Mouse (Mus musculus): ENCODE measurements around the gene Dnajc17. TPM values are rescaled to one million over a fixed set of nuclear protein-coding genes. Genes with fewer than 3 reads are reported as not detected.

Dnajc17 gene
- polyA plus RNA-seq, 1 experiment: 23.7 TPM

- DNase-seq: peak; percentile 95 to 97
These were observed 51.7 kb downstream of the Dnajc17 start, which contains the start of gene Rmdn3 for GRCm38 (mm10) chr2:119156681-119157572. Rmdn3 (minus strand) TSS chr2:119157034.

DNA sequence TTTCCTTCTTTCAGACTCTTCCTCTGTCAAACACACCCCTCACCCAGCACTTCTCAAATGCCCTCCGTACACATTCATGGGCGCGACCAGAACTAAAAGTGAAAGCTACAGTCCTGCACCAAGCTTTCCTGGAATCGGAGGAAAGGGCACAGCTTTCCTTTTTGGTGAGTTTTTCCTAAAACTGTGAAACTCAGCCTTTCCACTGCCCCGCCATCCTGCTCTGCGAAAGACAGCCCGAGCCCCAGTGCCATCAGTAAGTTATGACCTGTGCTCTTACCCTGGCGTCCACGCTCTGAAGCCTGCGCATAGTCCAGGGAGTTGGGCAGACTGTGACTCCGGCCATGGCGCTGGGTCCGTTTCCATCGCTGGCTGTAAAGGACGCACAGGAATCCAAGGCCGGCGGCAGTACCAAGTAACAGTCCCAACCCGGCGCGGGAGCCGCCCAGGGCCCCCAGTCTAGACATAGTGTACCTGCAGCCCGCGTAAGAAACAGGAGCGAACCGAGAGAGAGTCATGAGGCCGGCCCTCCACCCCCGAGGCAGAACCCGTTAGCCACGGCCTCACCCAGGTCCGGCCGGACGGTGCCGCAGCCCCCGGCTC, 52.4 kb downstream of the Dnajc17 start:
- TF ChIP-seq POLR2A (IDR thresholded peaks at IDR 0.05; ENCODE audit: borderline replicate concordance, insufficient read depth, low read length): no peak
- no peak for TF ChIP-seq CTCF (IDR thresholded peaks at IDR 0.05; ENCODE audit: borderline replicate concordance, insufficient read depth, low read depth, low read length)
- 4% methylated on average over 34 of the region's 34 CpGs for WGBS
- Histone ChIP-seq H3K27ac (ENCODE audit: insufficient read depth, low read length) (peak overlapping the region; percentile 8), H3K4me3 (replicated peaks; ENCODE audit: insufficient read depth, low read depth, low read length) (peak overlapping the region; percentile 80), H3K4me1 (ENCODE audit: control insufficient read depth, insufficient read depth, low read length) (peaks cover 3% of the 10 kb centered on the region), H3K27me3 (ENCODE audit: control insufficient read depth, insufficient read depth, low read length) (no peaks in the 10 kb centered on the region)
- DNase-seq: no peak

More at GRCm38 (mm10) chr2:119156681-119157572, 51.7 kb downstream of the Dnajc17 start, which contains the start of gene Rmdn3:
- peaks cover 3% of the 10 kb centered on the region for H3K4me1 ChIP-seq (ENCODE audit: control insufficient read depth, insufficient read depth, low read length)
- TF ChIP-seq CTCF (IDR thresholded peaks at IDR 0.05; ENCODE audit: borderline replicate concordance, insufficient read depth, low read depth, low read length) (no peak), POLR2A (IDR thresholded peaks at IDR 0.05; ENCODE audit: borderline replicate concordance, insufficient read depth, low read length) (peak; percentile 93)
- under 1% methylated on average over 57 of the region's 57 CpGs for WGBS
- H3K27ac ChIP-seq (ENCODE audit: insufficient read depth, low read length): peak within 1 kb of the TSS; percentile 8
- H3K27me3 ChIP-seq (ENCODE audit: control insufficient read depth, insufficient read depth, low read length): no peaks in the 10 kb centered on the region
- peak within 1 kb of the TSS; percentile 80 for H3K4me3 ChIP-seq (replicated peaks; ENCODE audit: insufficient read depth, low read depth, low read length)

DNA sequence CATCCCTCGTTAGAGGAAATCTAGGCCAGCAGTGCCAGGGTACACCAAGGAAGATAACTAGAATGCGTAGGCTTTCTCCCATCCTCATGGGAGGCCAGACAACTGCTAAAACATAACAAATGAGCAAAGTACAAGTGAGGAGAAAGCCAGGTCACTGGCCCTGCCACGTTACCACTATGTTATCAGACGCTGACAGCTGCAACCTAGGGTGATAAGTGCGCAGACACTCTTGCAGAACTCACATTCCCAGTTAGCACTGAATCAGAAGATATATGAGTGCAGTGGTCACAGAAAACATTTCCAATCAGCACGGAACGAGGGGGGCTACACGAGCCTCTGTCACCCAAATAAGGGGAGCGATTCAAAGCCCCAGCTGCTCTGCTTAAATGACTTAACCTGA, 53.2 kb downstream of the Dnajc17 start:
- Histone ChIP-seq H3K27ac (ENCODE audit: insufficient read depth, low read length) (no peak overlapping the region), H3K4me3 (replicated peaks; ENCODE audit: insufficient read depth, low read depth, low read length) (no peak overlapping the region), H3K27me3 (ENCODE audit: control insufficient read depth, insufficient read depth, low read length) (no peaks in the 10 kb centered on the region), H3K4me1 (ENCODE audit: control insufficient read depth, insufficient read depth, low read length) (peaks cover 3% of the 10 kb centered on the region)
- 75% methylated on average over 9 of the region's 9 CpGs for whole genome bisulfite sequencing
- DNase-seq: no peak
- no peak for TF ChIP-seq POLR2A (IDR thresholded peaks at IDR 0.05; ENCODE audit: borderline replicate concordance, insufficient read depth, low read length)
- no peak for TF ChIP-seq CTCF (IDR thresholded peaks at IDR 0.05; ENCODE audit: borderline replicate concordance, insufficient read depth, low read depth, low read length)

- 95% methylated on average over 2 of the region's 2 CpGs for WGBS
- TF ChIP-seq POLR2A (IDR thresholded peaks at IDR 0.05; ENCODE audit: borderline replicate concordance, insufficient read depth, low read length) (no peak), CTCF (IDR thresholded peaks at IDR 0.05; ENCODE audit: borderline replicate concordance, insufficient read depth, low read depth, low read length) (no peak)
These were observed 53.9 kb downstream of the Dnajc17 start for GRCm38 (mm10) chr2:119154683-119155082.

DNA sequence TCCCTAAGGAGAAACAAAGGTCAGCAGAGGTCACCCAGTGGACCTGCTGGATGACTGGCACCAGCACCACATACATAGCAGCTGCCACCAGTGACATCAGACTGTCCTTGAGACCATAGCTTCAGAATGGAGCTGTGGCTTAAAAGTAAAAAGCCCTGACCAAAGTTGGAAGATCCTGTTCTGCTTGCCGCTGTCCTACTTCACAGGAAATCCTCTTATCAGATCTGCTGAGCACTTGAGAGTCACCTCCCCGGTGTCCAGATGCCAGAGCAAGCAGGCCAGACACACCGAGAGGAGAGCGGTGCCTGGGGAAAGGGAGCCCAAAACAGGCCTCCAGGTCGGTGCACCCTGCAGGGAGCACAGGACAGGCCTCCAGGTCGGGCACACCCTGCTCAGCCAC, 56.3 kb downstream of the Dnajc17 start:
- no peak overlapping the region for H3K4me3 ChIP-seq (replicated peaks; ENCODE audit: insufficient read depth, low read depth, low read length)
- TF ChIP-seq CTCF (IDR thresholded peaks at IDR 0.05; ENCODE audit: borderline replicate concordance, insufficient read depth, low read depth, low read length) (no peak), POLR2A (IDR thresholded peaks at IDR 0.05; ENCODE audit: borderline replicate concordance, insufficient read depth, low read length) (no peak)
- no peaks in the 10 kb centered on the region for H3K27me3 ChIP-seq (ENCODE audit: control insufficient read depth, insufficient read depth, low read length)
- no peak for DNase-seq
- H3K4me1 ChIP-seq (ENCODE audit: control insufficient read depth, insufficient read depth, low read length): peaks cover 3% of the 10 kb centered on the region
- WGBS: 89% methylated on average over 6 of the region's 6 CpGs
- H3K27ac ChIP-seq (ENCODE audit: insufficient read depth, low read length): no peak overlapping the region

More at GRCm38 (mm10) chr2:119154683-119155082, 53.9 kb downstream of the Dnajc17 start:
- H3K27me3 ChIP-seq (ENCODE audit: control insufficient read depth, insufficient read depth, low read length): no peaks in the 10 kb centered on the region
- no peak overlapping the region for H3K4me3 ChIP-seq (replicated peaks; ENCODE audit: insufficient read depth, low read depth, low read length)
- no peak for DNase-seq
- H3K4me1 ChIP-seq (ENCODE audit: control insufficient read depth, insufficient read depth, low read length): peaks cover 3% of the 10 kb centered on the region
- H3K27ac ChIP-seq (ENCODE audit: insufficient read depth, low read length): no peak overlapping the region

- H3K4me1 ChIP-seq (ENCODE audit: control insufficient read depth, insufficient read depth, low read length): no peaks in the 10 kb centered on the region
- no peak for DNase-seq
- H3K27me3 ChIP-seq (ENCODE audit: control insufficient read depth, insufficient read depth, low read length): no peaks in the 10 kb centered on the region
- no peak for TF ChIP-seq CTCF (IDR thresholded peaks at IDR 0.05; ENCODE audit: borderline replicate concordance, insufficient read depth, low read depth, low read length)
- H3K4me3 ChIP-seq (replicated peaks; ENCODE audit: insufficient read depth, low read depth, low read length): no peak overlapping the region
- no peak overlapping the region for H3K27ac ChIP-seq (ENCODE audit: insufficient read depth, low read length)
- WGBS: 91% methylated on average over 8 of the region's 8 CpGs
These were observed 60.8 kb downstream of the Dnajc17 start for GRCm38 (mm10) chr2:119147775-119148174.

DNA sequence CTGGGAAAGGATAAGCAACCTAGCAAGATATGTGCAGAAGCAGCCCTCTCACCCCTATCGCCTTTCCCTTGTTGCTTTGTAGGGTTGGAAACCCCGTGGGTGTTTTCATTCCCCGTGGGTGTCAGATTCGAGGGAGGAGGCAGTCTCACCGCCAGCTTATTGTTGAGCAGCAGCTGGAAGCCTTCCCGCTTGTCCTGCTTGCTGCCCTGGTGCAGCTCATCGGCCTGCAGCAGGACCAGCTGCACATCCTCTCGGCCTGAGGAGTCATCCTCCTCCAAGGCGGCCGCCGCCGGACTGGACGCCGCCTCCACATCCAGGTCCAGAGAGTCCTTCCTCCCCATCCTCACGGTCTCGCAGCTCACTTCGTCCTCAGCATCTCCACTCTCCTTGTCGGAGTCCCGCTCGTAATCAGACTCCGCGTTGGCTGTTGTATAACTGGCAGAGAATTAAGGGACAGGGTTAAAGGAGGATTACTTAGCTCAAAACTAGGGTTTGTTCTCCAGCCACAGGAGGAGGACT, 61.4 kb downstream of the Dnajc17 start:
- Histone ChIP-seq H3K27ac (ENCODE audit: insufficient read depth, low read length) (no peak overlapping the region), H3K27me3 (ENCODE audit: control insufficient read depth, insufficient read depth, low read length) (no peaks in the 10 kb centered on the region), H3K4me1 (ENCODE audit: control insufficient read depth, insufficient read depth, low read length) (no peaks in the 10 kb centered on the region), H3K4me3 (replicated peaks; ENCODE audit: insufficient read depth, low read depth, low read length) (no peak overlapping the region)
- no peak for TF ChIP-seq POLR2A (IDR thresholded peaks at IDR 0.05; ENCODE audit: borderline replicate concordance, insufficient read depth, low read length)
- no peak for TF ChIP-seq CTCF (IDR thresholded peaks at IDR 0.05; ENCODE audit: borderline replicate concordance, insufficient read depth, low read depth, low read length)
- no peak for DNase-seq
- WGBS: 77% methylated on average over 22 of the region's 22 CpGs

Data from cerebellum, adult 2 months (tissue).